Mouse (Mus musculus) splenic B cell, adult 2 months (primary cell): ENCODE data around the gene Syngr3.

ENCODE experiments used
- DNase-seq: peaks from one replicate; pipeline ENCODE4 v3.0.0-alpha.2; 2011; ENCODE audit warnings: low read depth, low spot score
- H3K27me3 ChIP-seq: 2 replicates; pipeline ENCODE4 v1.6.1; 2012; ENCODE audit warnings: mild to moderate bottlenecking, low read length, moderate library complexity, mixed read lengths; ENCODE audit not compliant: control insufficient read depth, poor library complexity, insufficient read depth, severe bottlenecking
- H3K36me3 ChIP-seq: 2 replicates; pipeline ENCODE4 v1.6.1; 2012; ENCODE audit warnings: mild to moderate bottlenecking, low read length, moderate library complexity, mixed read lengths; ENCODE audit not compliant: control insufficient read depth, poor library complexity, insufficient read depth, severe bottlenecking

Gene Syngr3

DNA sequence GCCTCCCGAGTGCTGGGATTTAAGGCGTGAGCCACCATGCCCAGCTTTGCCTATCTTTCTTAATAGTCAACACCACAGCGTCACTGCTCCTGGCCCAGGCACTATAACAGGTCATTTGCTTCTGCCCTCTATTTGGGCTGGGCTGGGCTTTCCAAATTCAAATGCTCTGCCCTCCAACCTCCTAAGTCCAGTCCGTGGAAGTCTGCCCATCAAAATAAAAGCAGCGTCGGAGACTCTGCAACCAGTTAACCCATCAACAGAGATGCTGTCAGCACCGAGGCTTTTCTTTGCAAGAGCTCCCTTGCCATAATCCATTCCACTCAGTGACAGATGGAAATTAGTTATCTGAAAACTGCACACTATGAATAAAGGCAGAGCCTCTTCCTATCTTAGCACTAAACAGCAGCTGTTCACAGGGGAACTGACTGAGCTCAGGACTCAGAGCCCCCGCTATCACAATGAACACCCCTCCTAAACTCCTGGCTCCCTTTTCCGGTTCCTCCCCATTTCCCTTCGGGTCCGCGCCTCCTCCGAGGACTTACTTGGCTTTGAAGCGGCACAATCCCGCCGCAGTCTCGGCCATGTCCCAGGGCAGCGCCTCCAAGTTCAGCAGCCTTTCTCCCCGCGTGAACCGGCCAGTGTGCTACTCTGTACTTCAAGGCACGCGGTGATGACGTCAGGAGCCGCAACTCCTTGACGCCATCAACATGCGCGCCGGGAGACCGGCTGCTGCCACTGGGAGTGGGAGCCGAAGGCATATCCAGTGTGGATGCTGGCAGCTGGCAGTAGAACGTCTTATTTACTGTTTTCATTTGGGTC, 17.4 kb upstream of the Syngr3 start, which contains the start of gene Tbl3:
Gene Tbl3 (minus strand): TSS at position 679 of the 819 bp plus-strand sequence.
- DNase-seq = peak; percentile 92
- Histone ChIP-seq H3K36me3 (no peaks in the 10 kb centered on the region; the same call in 1 of the 2 replicates), H3K27me3 (no peaks in the 10 kb centered on the region)

DNA sequence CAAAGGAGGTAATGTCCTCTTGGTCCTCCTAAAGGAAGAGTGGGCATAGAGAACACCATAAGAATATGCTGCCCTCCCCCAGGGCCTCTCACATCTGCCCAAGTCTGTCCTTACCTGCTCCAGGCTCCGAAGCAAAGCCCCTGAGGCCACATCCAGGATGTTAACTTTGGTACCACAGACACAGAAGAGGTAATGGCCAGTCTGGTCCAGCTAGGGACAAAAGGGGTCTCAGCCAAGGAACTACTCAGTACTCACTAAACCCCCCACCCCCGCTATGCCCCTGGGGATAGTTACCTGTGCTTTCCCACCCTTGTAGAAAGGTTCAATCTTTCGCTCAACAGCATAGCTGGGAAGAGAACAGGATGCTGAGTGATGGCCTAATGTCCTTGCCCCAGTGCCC, 16.1 kb upstream of the Syngr3 start:
- Histone ChIP-seq H3K27me3 (no peaks in the 10 kb centered on the region), H3K36me3 (peaks cover 2% of the 10 kb centered on the region)
- no peak for DNase-seq

DNA sequence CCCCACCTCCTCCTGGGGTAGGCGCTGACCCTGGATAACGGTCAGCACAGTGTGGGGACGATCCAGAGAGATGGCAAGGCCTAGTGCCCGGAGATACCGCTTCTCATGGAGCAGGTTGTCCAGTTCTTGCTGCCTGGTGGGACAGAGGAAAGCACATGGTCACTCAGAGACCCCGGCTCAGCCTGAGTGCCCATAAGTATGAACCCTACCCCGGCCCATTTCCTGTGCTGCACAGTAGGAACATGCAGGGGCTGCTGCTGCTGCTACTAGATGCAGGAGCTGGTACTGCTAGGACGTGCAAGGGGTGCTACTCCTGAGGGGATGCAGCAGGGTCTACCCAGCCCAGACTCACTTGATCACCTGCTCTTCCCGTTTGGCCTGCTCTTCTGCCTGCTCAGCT, 11.5 kb upstream of the Syngr3 start:
- no peak for DNase-seq
- peaks cover 2% of the 10 kb centered on the region for H3K36me3 ChIP-seq

DNA sequence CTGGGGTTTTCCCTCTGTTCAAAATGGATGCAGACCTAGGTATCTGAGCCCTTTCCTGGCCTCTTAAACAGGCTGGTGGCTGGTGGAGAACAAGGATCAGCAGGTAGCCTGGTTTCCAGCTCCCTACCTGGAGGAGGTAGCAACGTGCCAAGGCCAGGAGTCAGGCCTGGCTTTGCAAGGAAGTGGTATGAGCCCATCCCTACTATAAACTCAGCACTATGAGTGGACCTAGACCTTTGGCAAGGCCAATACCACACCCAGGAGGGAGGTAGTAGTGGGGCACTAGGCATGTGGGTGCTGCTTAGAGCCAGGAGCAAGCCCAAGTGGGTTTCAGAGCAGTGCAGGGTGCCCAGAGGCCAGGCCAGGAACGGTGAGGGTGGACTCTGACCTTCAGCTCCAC, 9.7 kb upstream of the Syngr3 start:
- Histone ChIP-seq H3K27me3 (no peaks in the 10 kb centered on the region), H3K36me3 (peaks cover 2% of the 10 kb centered on the region)
- no peak for DNase-seq

More for the DNA sequence above, 11.5 kb upstream of the Syngr3 start:
- H3K27me3 ChIP-seq = no peaks in the 10 kb centered on the region

DNA sequence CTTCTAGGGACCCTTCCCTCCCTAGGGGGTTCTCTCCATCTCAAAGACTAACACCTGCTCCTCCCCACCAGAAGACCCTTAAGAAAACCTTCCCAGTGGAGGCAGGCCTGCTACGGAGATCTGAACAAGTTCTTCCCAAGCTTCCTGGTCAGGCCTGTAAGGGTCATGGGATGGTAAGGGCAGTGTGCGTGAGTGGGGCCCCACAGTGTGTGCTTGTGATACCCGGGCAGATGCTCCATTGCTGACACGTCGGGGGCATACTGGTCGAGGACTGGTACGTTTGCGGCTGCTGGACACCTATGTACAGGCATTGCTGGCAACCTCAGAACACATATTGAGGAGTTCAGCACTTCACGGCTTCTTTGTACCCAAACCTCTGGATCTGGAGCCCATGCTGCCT, 9.0 kb upstream of the Syngr3 start:
- Histone ChIP-seq H3K36me3 (peaks cover 2% of the 10 kb centered on the region), H3K27me3 (no peaks in the 10 kb centered on the region)
- DNase-seq = no peak

DNA sequence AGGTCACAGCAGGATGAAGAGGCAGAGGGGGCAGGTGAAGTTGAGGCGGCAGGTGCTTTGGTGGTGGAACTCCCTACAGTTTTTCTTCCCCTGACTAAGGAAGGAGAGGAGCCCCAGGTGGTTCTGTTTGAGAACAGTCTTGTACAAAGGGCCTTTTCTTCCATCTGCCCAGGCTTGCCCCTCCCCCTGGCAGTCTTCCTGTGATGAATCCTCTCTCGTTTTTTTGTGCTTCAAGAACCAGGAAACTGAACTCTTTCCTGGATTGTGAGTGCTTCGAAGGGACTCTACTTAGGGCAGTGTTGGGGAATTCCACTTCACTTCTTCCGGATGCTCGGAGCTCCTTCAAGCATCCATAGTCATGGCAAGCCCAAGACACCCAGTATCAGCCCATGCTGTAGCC, 8.2 kb upstream of the Syngr3 start:
- Histone ChIP-seq H3K36me3 (peaks cover 2% of the 10 kb centered on the region), H3K27me3 (no peaks in the 10 kb centered on the region)
- DNase-seq = no peak

DNA sequence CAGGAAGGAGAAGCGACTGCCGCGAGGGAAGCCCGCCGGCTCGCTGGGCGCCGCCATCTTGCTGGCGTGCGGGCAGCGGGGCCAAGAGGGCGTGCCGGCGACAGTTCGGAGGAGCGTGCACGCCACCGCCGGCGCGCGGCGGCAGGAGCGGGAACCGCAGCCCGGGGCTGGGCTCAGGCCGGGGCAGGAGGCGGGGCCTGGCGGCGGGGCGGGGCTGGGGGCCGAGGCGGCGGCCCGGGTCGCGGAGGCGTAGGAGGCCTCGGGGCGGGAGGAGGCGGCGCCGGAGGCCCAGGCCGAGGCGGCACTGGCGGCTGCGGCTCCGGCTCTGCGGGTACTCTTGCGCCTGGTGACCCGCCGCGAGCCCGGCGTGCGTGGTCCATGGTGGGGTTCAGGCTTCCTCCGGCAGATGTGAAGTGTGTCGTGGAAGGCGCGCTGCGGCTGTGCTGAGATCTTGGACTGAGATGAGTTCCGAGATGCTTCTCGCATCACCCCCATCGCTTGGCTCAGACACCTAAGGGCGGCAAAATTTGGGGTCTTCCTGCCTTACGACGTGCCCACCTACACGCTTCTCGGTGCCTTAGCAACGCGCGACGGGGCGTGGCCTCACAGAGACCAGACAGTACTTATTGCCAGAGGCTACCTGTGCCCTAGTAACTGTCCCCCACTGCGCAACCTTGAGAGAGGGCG, 6.4 kb upstream of the Syngr3 start, which contains the start of the genes Gfer and Noxo1:
Gene Gfer (minus strand): TSS at position 146 of the 687 bp plus-strand sequence.
Gene Noxo1 (plus strand): TSS at position 224 of the 687 bp plus-strand sequence.
- Histone ChIP-seq H3K27me3 (no peaks in the 10 kb centered on the region), H3K36me3 (no peaks in the 10 kb centered on the region)
- peak; percentile 87 for DNase-seq

DNA sequence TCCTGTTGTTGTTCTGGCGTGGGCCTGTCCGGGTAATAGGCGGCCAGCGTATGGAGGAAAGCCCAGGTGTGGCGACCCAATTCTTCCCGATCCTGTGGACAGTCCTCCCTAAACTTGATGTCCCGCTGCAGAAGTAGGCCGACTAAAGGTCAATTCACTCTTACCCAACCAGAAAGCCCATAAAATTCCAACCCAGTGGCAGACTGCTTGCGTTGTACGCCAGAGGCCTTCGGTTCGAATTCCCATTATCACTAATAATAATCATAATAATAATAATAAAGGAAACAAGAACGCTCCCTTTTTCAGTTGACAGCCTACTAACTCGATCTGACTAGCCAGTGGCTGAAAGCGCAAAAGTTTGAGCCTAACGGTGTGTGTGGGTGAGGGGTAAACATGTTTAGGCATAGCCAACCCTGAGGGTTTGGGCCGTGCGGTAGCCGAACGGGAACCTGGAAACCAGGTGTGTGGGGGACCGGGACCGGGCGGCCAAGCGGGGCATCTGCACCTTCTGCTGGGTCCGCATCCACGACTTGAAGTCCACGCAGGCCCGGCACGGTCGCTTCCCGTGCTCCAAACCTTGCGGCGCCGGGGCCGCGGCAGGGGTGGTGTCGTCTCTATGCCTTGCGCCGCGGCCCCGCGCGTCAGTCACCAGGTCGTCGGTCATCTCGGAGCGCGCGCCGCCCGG, 5.7 kb upstream of the Syngr3 start:
- no peaks in the 10 kb centered on the region for H3K27me3 ChIP-seq
- no peaks in the 10 kb centered on the region for H3K36me3 ChIP-seq
- DNase-seq = no peak

DNA sequence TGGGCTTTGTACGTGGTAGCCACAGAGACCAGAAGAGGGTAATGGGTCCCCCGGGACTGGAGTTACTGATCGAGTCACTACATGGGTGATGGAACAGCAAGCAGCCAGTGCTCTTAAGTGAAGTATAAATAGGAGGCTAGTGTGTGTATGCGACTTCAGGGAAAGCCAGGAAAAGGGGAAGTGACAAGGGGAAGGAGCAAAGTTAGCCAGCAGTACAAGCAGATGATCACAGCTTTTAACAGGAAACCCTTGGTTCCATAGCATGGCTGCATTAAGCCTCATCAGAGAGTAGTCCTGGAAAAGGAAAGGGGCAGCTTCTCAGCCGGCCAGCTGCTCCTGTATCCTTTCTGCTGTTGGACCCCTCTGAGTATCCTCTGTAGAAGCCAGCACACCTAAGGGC, 2.6 kb upstream of the Syngr3 start:
- Histone ChIP-seq H3K36me3 (no peaks in the 10 kb centered on the region; the same call in 1 of the 2 replicates), H3K27me3 (no peaks in the 10 kb centered on the region; the same call in 1 of the 2 replicates)
- DNase-seq = no peak

DNA sequence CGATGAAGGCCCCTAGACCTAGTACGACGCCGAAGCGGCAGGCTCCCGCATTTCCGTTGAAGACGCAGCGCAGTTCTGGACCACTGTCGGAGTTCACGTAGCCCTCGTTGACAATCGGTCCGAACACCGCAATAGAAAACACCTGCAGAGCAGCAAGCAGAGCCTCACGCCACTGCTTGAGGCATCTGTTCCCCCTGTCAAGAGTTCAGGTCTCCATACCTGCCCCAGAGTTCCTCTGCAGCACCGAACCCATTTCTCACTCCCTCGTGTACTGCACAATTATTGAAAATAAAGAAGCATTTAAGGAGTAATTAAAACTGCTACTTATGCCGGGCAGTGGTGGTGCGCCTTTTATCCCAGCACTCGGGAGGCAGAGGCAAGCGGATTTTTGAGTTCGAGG, 2.2 kb downstream of the Syngr3 start:
- Histone ChIP-seq H3K27me3 (no peaks in the 10 kb centered on the region; the same call in 1 of the 2 replicates), H3K36me3 (no peaks in the 10 kb centered on the region; the same call in 1 of the 2 replicates)
- no peak for DNase-seq

DNA sequence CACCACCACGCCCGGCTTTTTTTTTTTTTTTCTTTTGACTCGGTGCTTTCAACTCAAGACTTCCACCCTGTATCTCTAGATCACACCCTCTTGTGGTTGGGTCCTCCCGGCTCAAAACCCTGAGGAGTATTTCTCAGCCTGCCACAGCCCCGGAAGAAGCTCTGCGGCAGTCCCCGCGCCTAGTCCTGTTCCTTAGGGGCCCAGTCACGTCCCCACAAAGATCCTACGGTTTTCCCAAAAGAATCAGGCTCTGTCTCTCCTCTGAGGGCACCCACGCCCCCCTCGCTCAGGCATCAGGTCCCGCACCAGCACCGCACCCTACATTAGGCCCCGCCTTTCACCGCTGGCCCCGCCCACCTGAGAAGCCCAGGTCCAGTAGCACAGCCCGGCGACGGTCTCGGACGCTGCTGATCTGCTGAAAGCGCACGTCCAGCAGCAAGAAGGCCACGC, 2.6 kb downstream of the Syngr3 start:
- DNase-seq = peak; percentile 68
- Histone ChIP-seq H3K27me3 (no peaks in the 10 kb centered on the region; the same call in 1 of the 2 replicates), H3K36me3 (no peaks in the 10 kb centered on the region; the same call in 1 of the 2 replicates)

DNA sequence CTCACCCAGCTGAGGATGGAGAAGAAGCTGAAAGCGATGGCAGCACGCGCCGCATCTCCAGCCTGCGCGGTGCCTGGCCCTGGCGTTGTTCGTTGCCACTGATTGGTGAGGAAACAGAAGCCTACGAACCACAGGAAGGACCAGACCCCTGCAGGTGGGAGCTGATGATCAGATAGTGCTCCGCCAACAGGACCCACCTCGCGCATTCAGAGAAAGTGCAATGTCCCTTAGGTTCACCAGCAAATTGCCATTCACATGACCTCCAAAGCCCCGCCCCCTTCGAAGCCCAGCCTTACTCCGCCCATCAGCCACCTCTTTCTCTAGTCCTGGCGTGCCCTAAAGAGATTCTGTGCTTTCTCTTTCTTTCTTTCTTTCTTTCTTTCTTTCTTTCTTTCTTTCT, 3.2 kb downstream of the Syngr3 start:
- DNase-seq = peak; percentile 78
- Histone ChIP-seq H3K36me3 (no peaks in the 10 kb centered on the region; the same call in 1 of the 2 replicates), H3K27me3 (no peaks in the 10 kb centered on the region; the same call in 1 of the 2 replicates)

DNA sequence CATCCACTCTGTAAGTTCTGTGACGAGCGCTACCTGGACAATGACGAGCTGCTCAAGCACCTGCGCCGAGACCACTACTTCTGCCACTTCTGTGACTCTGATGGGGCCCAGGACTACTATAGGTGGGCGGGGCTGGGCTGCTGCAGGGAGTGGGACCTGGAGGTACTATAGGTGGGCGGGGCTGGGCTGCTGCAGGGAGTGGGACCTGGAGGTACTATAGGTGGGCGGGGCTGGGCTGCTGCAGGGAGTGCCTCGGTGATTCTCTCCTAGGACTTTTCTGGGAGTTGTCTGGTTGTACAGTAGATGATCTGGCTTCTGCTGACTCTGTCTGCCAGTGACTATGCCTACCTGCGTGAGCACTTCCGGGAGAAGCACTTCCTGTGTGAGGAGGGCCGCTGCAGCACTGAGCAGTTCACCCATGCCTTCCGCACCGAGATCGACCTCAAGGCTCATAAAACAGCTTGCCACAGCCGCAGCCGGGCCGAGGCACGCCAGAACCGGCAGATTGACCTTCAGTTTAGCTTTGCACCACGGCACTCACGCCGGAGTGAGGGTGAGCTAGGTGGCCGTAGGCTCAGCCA, 12.2 kb downstream of the Syngr3 start:
- no peak for DNase-seq
- H3K36me3 ChIP-seq = peaks cover 4% of the 10 kb centered on the region
- H3K27me3 ChIP-seq = no peaks in the 10 kb centered on the region

DNA sequence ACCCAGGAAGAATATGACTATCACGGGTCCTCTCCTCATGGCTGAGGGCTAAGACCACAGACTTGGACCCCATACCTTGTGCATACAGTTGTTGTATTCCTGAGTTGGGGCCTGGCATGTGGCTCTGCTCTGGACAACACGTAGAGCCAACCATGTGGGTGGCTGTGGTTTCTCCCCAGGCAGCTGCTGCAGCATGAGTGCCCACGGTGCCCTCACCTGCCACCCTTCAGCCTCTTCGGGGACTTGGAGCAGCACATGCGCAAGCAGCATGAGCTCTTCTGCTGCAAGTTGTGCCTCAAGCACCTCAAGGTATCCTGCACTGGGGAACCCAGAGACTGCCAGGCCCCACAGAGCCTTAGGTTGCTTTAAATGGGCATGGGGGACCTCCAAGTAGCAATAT, 12.9 kb downstream of the Syngr3 start:
- Histone ChIP-seq H3K27me3 (no peaks in the 10 kb centered on the region), H3K36me3 (peaks cover 4% of the 10 kb centered on the region)
- no peak for DNase-seq
